Mouse (Mus musculus) olfactory bulb, adult 2 months (tissue): ENCODE data around the gene F2rl1. TPM values are rescaled to one million over a fixed set of nuclear protein-coding genes. Genes with fewer than 3 reads are reported as not detected.

Experiments used
- H3K27ac ChIP-seq: fragments of 200-500 bp; 2 replicates; pipeline ENCODE4 v1.5.1; 2012; ENCODE audit warnings: low read depth, low read length; ENCODE audit not compliant: insufficient read depth
- H3K4me1 ChIP-seq: fragments of 200-500 bp; 2 replicates; pipeline ENCODE4 v1.6.1; 2012; ENCODE audit warnings: low read length; ENCODE audit not compliant: control insufficient read depth, insufficient read depth
- H3K4me3 ChIP-seq: fragments of 200-500 bp; 2 replicates; pipeline ENCODE4 v1.5.1; 2012; ENCODE audit warnings: mild to moderate bottlenecking, low read depth, low read length, moderate library complexity; ENCODE audit not compliant: insufficient read depth
- CTCF ChIP-seq: fragments of 200-500 bp; IDR thresholded peaks from 2 replicates; pipeline ENCODE4 v1.5.1; 2012; ENCODE audit warnings: low read depth, mild to moderate bottlenecking, low read length, moderate library complexity; ENCODE audit not compliant: insufficient read depth
- POLR2A ChIP-seq: fragments of 200-500 bp; IDR thresholded peaks from 2 replicates; pipeline ENCODE4 v1.6.1; 2012; ENCODE audit warnings: mild to moderate bottlenecking, low read depth, low read length, moderate library complexity; ENCODE audit not compliant: insufficient read depth
- WGBS: fragments of 180-500 bp; shearing (Covaris S2); methylation state at CpG from one replicate; pipeline ENCODE4 v1.1.7; 2018; 5-methylcytosine and 5-hydroxymethylcytosine counted together
- polyA plus RNA-seq: library from polyadenylated mRNA; stranded (reverse); fragments of >200 nt; gene quantifications from 2 replicates; pipeline ENCODE4 v1.2.4, GENCODE M21; 2012; ENCODE audit warnings: low replicate concordance; ENCODE audit not compliant: missing spikeins, insufficient read depth, insufficient read length

Gene F2rl1
- polyA plus RNA-seq, 1 experiment = not detected

DNA sequence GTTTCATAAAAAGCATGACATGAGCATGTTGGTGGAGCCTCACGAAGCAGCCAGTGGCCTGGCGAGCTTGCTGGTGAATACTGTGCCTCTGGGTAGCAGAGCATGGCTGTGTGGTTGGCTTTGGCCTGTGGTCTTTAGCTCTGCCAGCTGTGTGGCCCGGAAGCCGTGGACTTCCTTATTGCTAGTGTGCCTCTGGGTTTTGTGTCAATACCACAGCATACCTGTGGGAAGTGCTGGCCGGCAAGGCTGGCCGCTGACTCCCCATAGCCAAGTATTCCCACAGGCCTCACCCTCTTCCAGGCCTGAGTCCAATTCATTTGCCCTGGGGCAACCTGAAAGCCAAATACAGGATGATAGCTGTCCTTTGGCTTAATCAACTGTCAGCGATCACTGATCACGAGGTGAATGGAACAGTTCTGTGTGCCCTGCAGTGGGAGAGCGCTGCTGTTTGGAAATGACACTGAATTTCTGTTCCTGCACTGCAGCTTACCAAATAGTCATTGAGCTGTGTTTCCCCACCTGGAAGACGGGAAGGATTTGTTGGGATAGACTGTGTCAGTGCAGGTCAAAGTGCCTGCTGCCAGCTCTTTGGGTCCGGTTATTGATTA is 29.0 kb upstream of the F2rl1 start:
- TF ChIP-seq POLR2A = no peak
- no peak for TF ChIP-seq CTCF
- 93% methylated on average over 11 of the region's 11 CpGs for WGBS
- no peak overlapping the region for H3K4me3 ChIP-seq
- H3K4me1 ChIP-seq = peaks cover 4% of the 10 kb centered on the region
- no peak overlapping the region for H3K27ac ChIP-seq

DNA sequence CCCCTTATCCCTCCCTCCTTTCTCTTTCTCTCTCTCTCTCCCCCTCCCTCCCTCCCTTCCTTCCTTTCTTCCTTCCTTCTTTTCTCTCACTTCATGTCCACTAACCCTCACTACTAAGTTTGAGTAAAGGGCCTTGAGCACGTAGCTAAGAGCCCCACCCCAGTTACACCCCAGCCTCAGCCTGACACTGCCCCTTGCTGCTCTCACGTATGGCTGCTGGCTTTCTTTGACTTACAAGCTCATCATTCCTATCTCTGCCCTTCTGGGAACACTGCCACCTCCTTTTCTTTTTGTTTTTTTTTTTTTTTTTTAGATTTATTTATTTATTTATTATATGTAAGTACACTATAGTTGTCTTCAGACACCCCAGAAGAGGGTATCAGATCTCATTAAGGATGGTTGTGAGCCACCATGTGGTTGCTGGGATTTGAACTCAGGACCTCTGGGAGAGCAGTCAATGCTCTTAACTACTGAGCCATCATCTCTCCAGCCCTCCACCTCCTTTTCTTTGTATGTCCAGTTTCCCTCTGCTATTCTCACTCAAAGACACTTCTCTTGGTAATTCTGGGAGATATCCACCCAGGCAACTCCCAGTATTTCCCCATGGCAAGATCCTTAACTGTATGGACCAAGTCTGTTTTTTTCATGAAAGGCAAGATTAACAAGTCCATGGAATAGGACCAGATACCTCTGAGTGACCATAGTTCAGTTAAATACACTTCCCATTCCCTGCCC is 25.8 kb upstream of the F2rl1 start:
- no peak overlapping the region for H3K27ac ChIP-seq
- peaks cover 17% of the 10 kb centered on the region for H3K4me1 ChIP-seq
- 89% methylated on average over 2 of the region's 2 CpGs for WGBS
- TF ChIP-seq POLR2A (no peak), CTCF (no peak)
- no peak overlapping the region for H3K4me3 ChIP-seq

DNA sequence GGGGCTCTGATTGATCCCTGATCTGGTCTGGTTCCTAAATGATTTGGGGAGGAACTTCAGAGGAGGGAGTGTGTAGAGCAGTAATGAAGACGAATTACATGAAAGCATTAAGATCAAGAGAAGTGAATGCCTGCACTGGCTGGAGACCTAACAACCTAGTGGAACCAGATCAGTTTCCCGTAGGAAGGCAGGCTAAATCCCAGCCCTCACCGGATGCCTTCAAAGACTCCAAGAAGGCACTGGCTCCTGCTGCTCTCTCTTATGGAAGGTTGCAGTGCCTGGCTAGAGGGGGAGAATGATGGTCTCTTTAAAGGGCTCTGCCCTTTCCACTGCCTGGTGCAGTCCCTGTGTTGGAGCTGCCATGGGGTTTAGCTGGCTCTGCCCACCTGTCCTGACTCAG is 24.4 kb upstream of the F2rl1 start:
- no peak overlapping the region for H3K4me3 ChIP-seq
- H3K4me1 ChIP-seq = peaks cover 17% of the 10 kb centered on the region
- TF ChIP-seq CTCF = no peak
- no peak for TF ChIP-seq POLR2A
- H3K27ac ChIP-seq = no peak overlapping the region
- WGBS = 44% methylated on average over 3 of the region's 3 CpGs

DNA sequence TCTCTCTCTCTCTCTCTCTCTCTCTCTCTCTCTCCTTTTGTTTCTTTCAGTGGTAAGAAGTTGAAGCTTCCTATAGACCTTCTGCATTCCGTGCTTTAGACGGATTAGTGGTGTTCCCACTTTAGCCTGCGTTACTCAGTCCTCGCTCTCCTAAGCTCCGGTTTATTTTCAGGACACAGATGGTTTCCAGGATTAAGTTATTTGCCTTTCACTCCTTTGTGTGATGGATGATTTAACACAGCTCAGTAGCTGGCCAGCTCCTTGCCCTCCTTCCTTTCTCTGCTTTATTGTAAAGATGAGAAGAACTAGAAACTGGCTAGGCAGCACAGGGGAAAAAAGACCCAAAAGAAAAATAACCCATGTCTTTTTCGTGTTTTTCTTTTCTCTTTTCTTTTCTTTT is 23.8 kb upstream of the F2rl1 start:
- TF ChIP-seq POLR2A (no peak), CTCF (no peak)
- H3K27ac ChIP-seq = no peak overlapping the region
- no peak overlapping the region for H3K4me3 ChIP-seq
- 17% methylated on average over 6 of the region's 6 CpGs for WGBS
- H3K4me1 ChIP-seq = peaks cover 17% of the 10 kb centered on the region

DNA sequence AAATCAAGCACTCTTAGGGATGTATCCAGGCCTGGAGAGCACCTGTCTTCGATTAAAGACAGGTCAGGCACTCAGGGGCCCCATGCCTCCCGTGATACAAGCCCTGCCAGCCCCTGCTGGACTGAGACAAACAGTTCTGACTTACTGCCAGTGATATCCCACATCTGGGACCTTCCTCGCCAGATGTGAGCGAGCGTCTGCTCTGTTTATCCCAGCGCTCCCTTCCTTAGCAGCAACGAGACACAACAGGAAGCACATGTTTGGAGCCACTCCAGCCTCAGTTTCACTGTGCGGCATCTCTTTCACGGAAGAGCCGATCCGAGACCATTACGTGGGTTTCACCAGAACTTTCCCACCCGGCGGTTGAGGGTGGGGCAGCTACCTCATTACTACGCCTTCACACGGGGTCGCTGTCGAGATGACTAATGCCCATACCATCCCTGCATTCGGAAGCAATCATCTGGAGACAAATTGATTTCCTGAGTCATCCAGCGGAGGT is 23.3 kb upstream of the F2rl1 start:
- Histone ChIP-seq H3K4me3 (no peak overlapping the region), H3K27ac (no peak overlapping the region), H3K4me1 (peaks cover 17% of the 10 kb centered on the region)
- TF ChIP-seq CTCF (no peak), POLR2A (no peak)
- WGBS = 32% methylated on average over 20 of the region's 20 CpGs

DNA sequence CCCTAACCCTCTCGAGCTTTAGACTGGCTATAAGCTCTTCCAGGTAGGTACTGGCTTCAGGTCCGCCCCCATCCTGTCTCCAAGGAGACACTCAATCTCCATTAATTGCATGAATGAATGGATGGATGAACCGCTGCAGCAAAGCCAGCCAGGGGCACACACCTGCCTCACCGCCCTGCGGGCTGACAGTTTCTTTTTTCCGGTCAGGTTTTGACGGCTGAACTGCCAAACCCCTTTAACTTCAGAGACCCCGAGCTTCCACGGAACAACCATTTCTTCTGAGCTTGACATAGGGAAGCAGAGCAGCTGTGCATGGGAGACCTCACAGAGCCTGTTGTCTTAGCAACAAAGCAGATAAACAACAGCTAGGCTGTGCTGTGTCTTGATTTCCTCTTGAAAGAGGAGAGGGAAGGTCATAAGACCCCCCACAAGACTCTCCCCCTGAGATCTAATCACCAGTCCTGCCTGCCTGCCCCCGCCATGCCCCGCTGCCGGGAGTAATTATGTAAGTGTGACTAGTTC is 22.1 kb upstream of the F2rl1 start:
- H3K4me1 ChIP-seq = peaks cover 17% of the 10 kb centered on the region
- 41% methylated on average over 12 of the region's 12 CpGs for WGBS
- H3K27ac ChIP-seq = no peak overlapping the region
- TF ChIP-seq CTCF = no peak
- no peak for TF ChIP-seq POLR2A
- no peak overlapping the region for H3K4me3 ChIP-seq

DNA sequence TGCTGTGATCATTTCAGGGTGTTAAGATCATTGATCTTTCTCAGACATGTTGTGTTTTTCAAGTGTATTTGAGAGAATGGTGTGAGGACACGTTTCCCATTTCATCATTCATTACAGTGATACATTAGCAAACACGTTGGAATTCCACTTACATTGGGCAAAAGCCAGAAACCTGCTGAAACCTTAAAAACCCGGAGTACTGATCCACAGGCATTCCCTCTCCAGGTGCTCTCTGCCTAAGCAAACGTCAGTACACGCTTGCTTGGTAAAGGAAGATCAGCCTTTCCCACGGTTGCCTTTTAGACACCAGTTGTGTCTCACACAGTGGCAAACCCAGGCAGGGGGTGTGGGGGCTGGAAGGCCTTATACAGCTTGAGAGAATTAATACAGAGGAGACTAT is 21.2 kb upstream of the F2rl1 start:
- H3K27ac ChIP-seq = no peak overlapping the region
- 77% methylated on average over 6 of the region's 6 CpGs for WGBS
- no peak for TF ChIP-seq CTCF
- peaks cover 17% of the 10 kb centered on the region for H3K4me1 ChIP-seq
- H3K4me3 ChIP-seq = no peak overlapping the region

DNA sequence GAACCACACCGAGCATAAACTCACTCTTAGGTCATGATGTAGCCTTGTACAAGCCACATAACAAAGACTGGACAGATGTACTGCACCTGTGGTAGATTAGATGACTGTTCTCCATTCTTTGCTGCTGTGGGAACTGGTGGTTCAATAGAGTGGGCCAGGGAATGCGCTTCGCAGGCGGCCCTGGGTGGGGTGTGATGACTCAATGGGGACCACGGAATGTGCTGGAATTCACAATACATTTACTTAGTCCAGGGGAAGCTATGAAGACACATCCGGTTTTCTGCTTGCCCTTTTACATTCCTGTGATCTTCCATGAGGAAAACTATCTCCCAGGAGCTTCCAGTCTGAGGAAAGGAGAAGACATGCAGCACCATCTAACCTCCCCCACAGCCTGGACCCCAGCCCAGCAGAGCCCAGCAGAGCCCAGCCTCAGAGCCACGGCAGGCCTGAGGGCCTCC is 20.7 kb upstream of the F2rl1 start:
- 79% methylated on average over 7 of the region's 7 CpGs for WGBS
- TF ChIP-seq POLR2A (no peak), CTCF (no peak)
- Histone ChIP-seq H3K4me1 (peaks cover 17% of the 10 kb centered on the region), H3K27ac (no peak overlapping the region), H3K4me3 (no peak overlapping the region)

DNA sequence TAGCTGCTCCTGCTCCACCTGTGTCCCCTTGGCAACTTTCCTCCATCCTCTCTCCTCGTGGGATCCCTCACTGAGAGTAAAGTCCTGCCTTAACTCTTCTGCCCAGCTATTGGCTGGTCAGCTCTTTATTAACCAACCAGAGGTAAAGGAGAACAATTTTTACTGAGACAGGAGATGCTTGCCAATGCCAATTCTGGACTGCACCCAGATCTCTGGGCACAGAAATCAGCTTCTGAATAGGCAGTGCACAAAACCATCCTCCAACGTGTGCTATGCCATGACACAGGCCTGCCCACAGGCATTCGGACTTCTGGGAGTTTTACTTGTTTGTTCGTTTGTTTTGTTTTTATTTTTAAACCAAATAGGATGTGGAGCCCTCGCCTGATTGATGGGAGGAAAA is 13.0 kb upstream of the F2rl1 start:
- 62% methylated on average over 5 of the region's 5 CpGs for WGBS
- Histone ChIP-seq H3K4me1 (peaks cover 10% of the 10 kb centered on the region), H3K27ac (no peak overlapping the region), H3K4me3 (no peak overlapping the region)
- TF ChIP-seq CTCF (no peak), POLR2A (no peak)
